Mouse (Mus musculus) layer of hippocampus, adult 9-11 months (tissue): ENCODE measurements around the gene Cd19.

Experiments used
- DNase-seq: peaks from one replicate; pipeline ENCODE4 v3.0.0; 2022

Cd19 gene

GRCm38 (mm10) chr7:126414725-126415124 is at the start of gene Cd19:
Gene Cd19 (minus strand): TSS chr7:126414889.
- no peak for DNase-seq

- DNase-seq = peak; percentile 50
These were observed 49.4 kb upstream of the Cd19 start for GRCm38 (mm10) chr7:126464121-126464520.

- no peak for DNase-seq
These were observed 48.9 kb upstream of the Cd19 start for GRCm38 (mm10) chr7:126463547-126463946.

- DNase-seq = no peak
These were observed 48.3 kb upstream of the Cd19 start, which contains the start of gene Atp2a1 for GRCm38 (mm10) chr7:126463004-126463403. Gene Atp2a1 (minus strand): TSS chr7:126463108.

- DNase-seq = no peak
These were observed 46.9 kb upstream of the Cd19 start for GRCm38 (mm10) chr7:126461626-126462025.

GRCm38 (mm10) chr7:126460623-126461399 is 46.1 kb upstream of the Cd19 start:
- no peak for DNase-seq

- DNase-seq = no peak
These were observed 44.3 kb upstream of the Cd19 start for GRCm38 (mm10) chr7:126458844-126459618.

- no peak for DNase-seq
These were observed 43.5 kb upstream of the Cd19 start for GRCm38 (mm10) chr7:126458225-126458624.

- DNase-seq = no peak
These were observed 41.9 kb upstream of the Cd19 start for GRCm38 (mm10) chr7:126456382-126457266.

- DNase-seq = no peak
These were observed 40.6 kb upstream of the Cd19 start for GRCm38 (mm10) chr7:126455242-126455641.

GRCm38 (mm10) chr7:126453861-126454260 is 39.2 kb upstream of the Cd19 start:
- no peak for DNase-seq

- no peak for DNase-seq
These were observed 37.6 kb upstream of the Cd19 start for GRCm38 (mm10) chr7:126452244-126452643.

GRCm38 (mm10) chr7:126450641-126451040 is 36.0 kb upstream of the Cd19 start:
- DNase-seq = no peak

GRCm38 (mm10) chr7:126449991-126450390 is 35.3 kb upstream of the Cd19 start:
- DNase-seq = no peak

- DNase-seq = no peak
These were observed 33.8 kb upstream of the Cd19 start for GRCm38 (mm10) chr7:126448481-126448880.

GRCm38 (mm10) chr7:126446217-126446616 is 31.5 kb upstream of the Cd19 start:
- DNase-seq = no peak

- DNase-seq = no peak
These were observed 30.6 kb upstream of the Cd19 start for GRCm38 (mm10) chr7:126445104-126445815.

GRCm38 (mm10) chr7:126444536-126444935 is 29.8 kb upstream of the Cd19 start:
- no peak for DNase-seq

- DNase-seq = no peak
These were observed 29.3 kb upstream of the Cd19 start for GRCm38 (mm10) chr7:126443997-126444396.

GRCm38 (mm10) chr7:126440134-126440533 is 25.4 kb upstream of the Cd19 start:
- DNase-seq = no peak

- no peak for DNase-seq
These were observed 22.2 kb upstream of the Cd19 start for GRCm38 (mm10) chr7:126436851-126437250.

GRCm38 (mm10) chr7:126435801-126436200 is 21.1 kb upstream of the Cd19 start:
- DNase-seq = no peak
